Mouse (Mus musculus): ENCODE measurements around the gene Pomp. TPM values are rescaled to one million over a fixed set of nuclear protein-coding genes. Genes with fewer than 3 reads are reported as not detected.

Pomp gene
- polyA plus RNA-seq, 1 experiment from 2014 or later = 522 TPM

- H3K27ac ChIP-seq = no peak overlapping the region
- peaks cover 8% of the 10 kb centered on the region for H3K4me1 ChIP-seq
- no peaks in the 10 kb centered on the region for H3K27me3 ChIP-seq (ENCODE audit: poor library complexity, severe bottlenecking)
- no peak for DNase-seq (ENCODE audit: extremely low spot score, low spot score)
- H3K36me3 ChIP-seq (replicated peaks) = no peaks in the 10 kb centered on the region
- 81% methylated on average over 8 of the region's 8 CpGs for WGBS
- H3K4me3 ChIP-seq = no peak overlapping the region
- no peaks in the 10 kb centered on the region for H3K9me3 ChIP-seq
These were observed 31.4 kb upstream of the Pomp start for GRCm38 (mm10) chr5:147828846-147829245.

- Histone ChIP-seq H3K4me3 (no peak overlapping the region), H3K4me1 (peaks cover 15% of the 10 kb centered on the region), H3K27me3 (ENCODE audit: poor library complexity, severe bottlenecking) (peaks cover 14% of the 10 kb centered on the region), H3K9me3 (no peaks in the 10 kb centered on the region), H3K36me3 (replicated peaks) (no peaks in the 10 kb centered on the region), H3K27ac (no peak overlapping the region)
- WGBS = 68% methylated on average over 14 of the region's 14 CpGs
- no peak for DNase-seq (ENCODE audit: extremely low spot score, low spot score)
These were observed 27.4 kb upstream of the Pomp start for GRCm38 (mm10) chr5:147832842-147833241.

GRCm38 (mm10) chr5:147834841-147835500 lies 25.3 kb upstream of the Pomp start:
- peak overlapping the region; percentile 54 for H3K27ac ChIP-seq

GRCm38 (mm10) chr5:147839418-147839817 lies 20.8 kb upstream of the Pomp start:
- H3K27me3 ChIP-seq (ENCODE audit: poor library complexity, severe bottlenecking) = peaks cover 12% of the 10 kb centered on the region
- peaks cover 15% of the 10 kb centered on the region for H3K4me1 ChIP-seq
- no peaks in the 10 kb centered on the region for H3K36me3 ChIP-seq (replicated peaks)
- DNase-seq (ENCODE audit: extremely low spot score, low spot score) = no peak
- WGBS = 90% methylated on average over 12 of the region's 12 CpGs
- H3K27ac ChIP-seq = no peak overlapping the region
- H3K9me3 ChIP-seq = no peaks in the 10 kb centered on the region
- no peak overlapping the region for H3K4me3 ChIP-seq

More at GRCm38 (mm10) chr5:147834841-147835500, 25.3 kb upstream of the Pomp start:
- Histone ChIP-seq H3K36me3 (replicated peaks) (no peaks in the 10 kb centered on the region), H3K9me3 (no peaks in the 10 kb centered on the region), H3K4me3 (peak overlapping the region; percentile 30), H3K27me3 (ENCODE audit: poor library complexity, severe bottlenecking) (peaks cover 14% of the 10 kb centered on the region), H3K4me1 (peaks cover 15% of the 10 kb centered on the region)
- peak; percentile 25 for DNase-seq (ENCODE audit: extremely low spot score, low spot score)
- 6% methylated on average over 17 of the region's 17 CpGs for WGBS

GRCm38 (mm10) chr5:147843340-147843739 lies 16.9 kb upstream of the Pomp start:
- DNase-seq (ENCODE audit: extremely low spot score, low spot score) = no peak
- 53% methylated on average over 7 of the region's 7 CpGs for WGBS
- Histone ChIP-seq H3K4me1 (no peaks in the 10 kb centered on the region), H3K4me3 (no peak overlapping the region), H3K36me3 (replicated peaks) (no peaks in the 10 kb centered on the region), H3K27me3 (ENCODE audit: poor library complexity, severe bottlenecking) (no peaks in the 10 kb centered on the region), H3K9me3 (no peaks in the 10 kb centered on the region), H3K27ac (no peak overlapping the region)

GRCm38 (mm10) chr5:147845319-147845718 lies 14.9 kb upstream of the Pomp start:
- WGBS = 82% methylated on average over 3 of the region's 3 CpGs
- Histone ChIP-seq H3K27ac (no peak overlapping the region), H3K4me1 (no peaks in the 10 kb centered on the region), H3K4me3 (no peak overlapping the region), H3K36me3 (replicated peaks) (no peaks in the 10 kb centered on the region), H3K27me3 (ENCODE audit: poor library complexity, severe bottlenecking) (no peaks in the 10 kb centered on the region), H3K9me3 (no peaks in the 10 kb centered on the region)
- no peak for DNase-seq (ENCODE audit: extremely low spot score, low spot score)

GRCm38 (mm10) chr5:147847361-147847760 lies 12.9 kb upstream of the Pomp start:
- Histone ChIP-seq H3K27me3 (ENCODE audit: poor library complexity, severe bottlenecking) (no peaks in the 10 kb centered on the region), H3K36me3 (replicated peaks) (no peaks in the 10 kb centered on the region), H3K4me3 (no peak overlapping the region), H3K9me3 (no peaks in the 10 kb centered on the region), H3K4me1 (no peaks in the 10 kb centered on the region), H3K27ac (no peak overlapping the region)
- no peak for DNase-seq (ENCODE audit: extremely low spot score, low spot score)
- 82% methylated on average over 5 of the region's 5 CpGs for WGBS

GRCm38 (mm10) chr5:147848164-147848863 lies 11.9 kb upstream of the Pomp start:
- 24% methylated on average over 16 of the region's 16 CpGs for WGBS
- Histone ChIP-seq H3K4me1 (no peaks in the 10 kb centered on the region), H3K36me3 (replicated peaks) (no peaks in the 10 kb centered on the region), H3K27me3 (ENCODE audit: poor library complexity, severe bottlenecking) (no peaks in the 10 kb centered on the region), H3K27ac (no peak overlapping the region), H3K9me3 (no peaks in the 10 kb centered on the region), H3K4me3 (peak overlapping the region; percentile 31)
- peak; percentile 81 for DNase-seq (ENCODE audit: extremely low spot score, low spot score)

- no peaks in the 10 kb centered on the region for H3K27me3 ChIP-seq (ENCODE audit: poor library complexity, severe bottlenecking)
- no peak overlapping the region for H3K27ac ChIP-seq
- DNase-seq (ENCODE audit: extremely low spot score, low spot score) = no peak
- no peak overlapping the region for H3K4me3 ChIP-seq
- no peaks in the 10 kb centered on the region for H3K4me1 ChIP-seq
- no peaks in the 10 kb centered on the region for H3K9me3 ChIP-seq
- no peaks in the 10 kb centered on the region for H3K36me3 ChIP-seq (replicated peaks)
- WGBS = 82% methylated on average over 7 of the region's 7 CpGs
These were observed 10.1 kb upstream of the Pomp start for GRCm38 (mm10) chr5:147850194-147850593.

- no peaks in the 10 kb centered on the region for H3K27me3 ChIP-seq (ENCODE audit: poor library complexity, severe bottlenecking)
- H3K27ac ChIP-seq = peak overlapping the region; percentile 91
- peaks cover 24% of the 10 kb centered on the region for H3K4me1 ChIP-seq
- DNase-seq (ENCODE audit: extremely low spot score, low spot score) = no peak
- H3K9me3 ChIP-seq = no peaks in the 10 kb centered on the region
- peaks cover 29% of the 10 kb centered on the region for H3K36me3 ChIP-seq (replicated peaks)
- peak overlapping the region; percentile 97 for H3K4me3 ChIP-seq
- 3% methylated on average over 18 of the region's 18 CpGs for WGBS
These were observed 199 bp upstream of the Pomp start for GRCm38 (mm10) chr5:147860076-147860448.

- no peaks in the 10 kb centered on the region for H3K27me3 ChIP-seq (ENCODE audit: poor library complexity, severe bottlenecking)
- no peak overlapping the region for H3K27ac ChIP-seq
- no peaks in the 10 kb centered on the region for H3K9me3 ChIP-seq
- WGBS = 94% methylated on average over 4 of the region's 4 CpGs
- no peak for DNase-seq (ENCODE audit: extremely low spot score, low spot score)
- H3K36me3 ChIP-seq (replicated peaks) = peaks cover 100% of the 10 kb centered on the region
- H3K4me3 ChIP-seq = no peak overlapping the region
- H3K4me1 ChIP-seq = no peaks in the 10 kb centered on the region
These were observed 8.4 kb downstream of the Pomp start for GRCm38 (mm10) chr5:147868674-147869073.

GRCm38 (mm10) chr5:147869568-147869967 lies 9.3 kb downstream of the Pomp start:
- no peak overlapping the region for H3K4me3 ChIP-seq
- 92% methylated on average over 6 of the region's 6 CpGs for WGBS
- H3K4me1 ChIP-seq = no peaks in the 10 kb centered on the region
- H3K9me3 ChIP-seq = no peaks in the 10 kb centered on the region
- peaks cover 100% of the 10 kb centered on the region for H3K36me3 ChIP-seq (replicated peaks)
- no peaks in the 10 kb centered on the region for H3K27me3 ChIP-seq (ENCODE audit: poor library complexity, severe bottlenecking)
- no peak overlapping the region for H3K27ac ChIP-seq
- no peak for DNase-seq (ENCODE audit: extremely low spot score, low spot score)

- H3K27me3 ChIP-seq (ENCODE audit: poor library complexity, severe bottlenecking) = no peaks in the 10 kb centered on the region
- peaks cover 100% of the 10 kb centered on the region for H3K36me3 ChIP-seq (replicated peaks)
- 89% methylated on average over 1 of the region's 1 CpGs for WGBS
- H3K4me3 ChIP-seq = no peak overlapping the region
- H3K4me1 ChIP-seq = no peaks in the 10 kb centered on the region
- H3K9me3 ChIP-seq = no peaks in the 10 kb centered on the region
- no peak overlapping the region for H3K27ac ChIP-seq
- no peak for DNase-seq (ENCODE audit: extremely low spot score, low spot score)
These were observed 10.0 kb downstream of the Pomp start for GRCm38 (mm10) chr5:147870296-147870695.
